Mouse (Mus musculus): ENCODE measurements around the gene Snrnp70.

The Snrnp70 gene

GRCm38 (mm10) chr7:45337469-45337868 lies 58.1 kb downstream of the Snrnp70 start:
- no peak for DNase-seq (ENCODE audit: low read depth, low spot score)

GRCm38 (mm10) chr7:45336319-45336718 lies 59.2 kb downstream of the Snrnp70 start:
- no peak for DNase-seq (ENCODE audit: low read depth, low spot score)

- no peak for DNase-seq (ENCODE audit: low read depth, low spot score)
These were observed 60.5 kb downstream of the Snrnp70 start, which contains the start of gene Hrc for GRCm38 (mm10) chr7:45335056-45335455. Hrc (plus strand) TSS chr7:45335290.

GRCm38 (mm10) chr7:45334605-45335004 lies 60.9 kb downstream of the Snrnp70 start:
- no peak for DNase-seq (ENCODE audit: low read depth, low spot score)

GRCm38 (mm10) chr7:45333431-45333982 lies 62.0 kb downstream of the Snrnp70 start, which contains the start of gene Trpm4:
Trpm4 (minus strand) TSS chr7:45333780.
- DNase-seq (ENCODE audit: low read depth, low spot score): peak; percentile 50

GRCm38 (mm10) chr7:45332685-45333425 lies 62.7 kb downstream of the Snrnp70 start:
- no peak for DNase-seq (ENCODE audit: low read depth, low spot score)

GRCm38 (mm10) chr7:45331502-45331901 lies 64.0 kb downstream of the Snrnp70 start:
- no peak for DNase-seq (ENCODE audit: low read depth, low spot score)

GRCm38 (mm10) chr7:45328841-45329475 lies 66.6 kb downstream of the Snrnp70 start:
- no peak for DNase-seq (ENCODE audit: low read depth, low spot score)

Data from brain, embryonic 18.5 days (tissue).